Mouse (Mus musculus) activated CD4-positive, CD25-positive, alpha-beta regulatory T cell, adult 4 months (primary cell): ENCODE measurements around the gene Krtap19-4. TPM values are rescaled to one million over a fixed set of nuclear protein-coding genes. Genes with fewer than 3 reads are reported as not detected.

Experiments used
- ATAC-seq: one replicate; pipeline ENCODE4 v1.8.0; 2017
- polyA plus RNA-seq, 2 experiments: library from polyadenylated mRNA; unstranded; fragments of 100-300 nt; shearing (Covaris generic); gene quantifications; one replicate each; pipeline ENCODE4 v1.2.1; 2017

The Krtap19-4 gene
- polyA plus RNA-seq = not detected

- ATAC-seq = no peak
Measured at GRCm38 (mm10) chr16:88884989-88885388, at the start of gene Krtap19-4. Krtap19-4 (minus strand) TSS chr16:88885089.

GRCm38 (mm10) chr16:88932165-88932564 lies 47.3 kb upstream of the Krtap19-4 start, which contains the start of gene Krtap19-9b:
Krtap19-9b (minus strand) TSS chr16:88932265.
- ATAC-seq = no peak

GRCm38 (mm10) chr16:88896357-88896756 lies 11.5 kb upstream of the Krtap19-4 start, which contains the start of gene Krtap19-5:
Krtap19-5 (minus strand) TSS chr16:88896457.
- ATAC-seq = no peak

- ATAC-seq = no peak
Measured at GRCm38 (mm10) chr16:88886870-88887269, 2.0 kb upstream of the Krtap19-4 start.

- no peak for ATAC-seq
Measured at GRCm38 (mm10) chr16:88877938-88878337, 7.0 kb downstream of the Krtap19-4 start, which contains the start of gene Krtap19-3. Krtap19-3 (minus strand) TSS chr16:88878038.

- ATAC-seq = no peak
Measured at GRCm38 (mm10) chr16:88874169-88874568, 10.7 kb downstream of the Krtap19-4 start, which contains the start of gene Krtap19-2. Krtap19-2 (minus strand) TSS chr16:88874269.

- no peak for ATAC-seq
Measured at GRCm38 (mm10) chr16:88869311-88869710, 15.6 kb downstream of the Krtap19-4 start, which contains the start of gene Krtap19-1. Krtap19-1 (minus strand) TSS chr16:88869411.

GRCm38 (mm10) chr16:88864887-88865407 lies 19.9 kb downstream of the Krtap19-4 start:
- ATAC-seq = no peak

GRCm38 (mm10) chr16:88851450-88851849 lies 33.4 kb downstream of the Krtap19-4 start:
- ATAC-seq = no peak

GRCm38 (mm10) chr16:88848558-88848957 lies 36.3 kb downstream of the Krtap19-4 start:
- no peak for ATAC-seq

- ATAC-seq = no peak
Measured at GRCm38 (mm10) chr16:88847363-88847762, 37.5 kb downstream of the Krtap19-4 start.

Other genes with a start within 250 kb of the Krtap19-4 start
- gene Krtap26-1, start 237.3 kb downstream of the Krtap19-4 start, polyA plus RNA-seq = not detected
- not detected for gene Krtap27-1, start 213.4 kb downstream of the Krtap19-4 start, polyA plus RNA-seq
- gene 2310061N02Rik, start 177.1 kb downstream of the Krtap19-4 start, polyA plus RNA-seq = not detected
- gene Krtap13-1, start 156.2 kb downstream of the Krtap19-4 start, polyA plus RNA-seq = under 1 TPM in 1 of 2 experiments, not detected in 1; 0.77 TPM
- not detected for gene Krtap13, start 133.5 kb downstream of the Krtap19-4 start, polyA plus RNA-seq
- gene 2310034C09Rik, start 126.2 kb downstream of the Krtap19-4 start, polyA plus RNA-seq = not detected
- gene 2310057N15Rik, start 110.9 kb downstream of the Krtap19-4 start, polyA plus RNA-seq = not detected
- gene Gm5965, start 107.2 kb downstream of the Krtap19-4 start, polyA plus RNA-seq = not detected
- not detected for gene Gm20741, start 72.9 kb downstream of the Krtap19-4 start, polyA plus RNA-seq
- gene Krtap15, start 64.9 kb downstream of the Krtap19-4 start, polyA plus RNA-seq = not detected
- not detected for gene Krtap14, start 58.9 kb downstream of the Krtap19-4 start, polyA plus RNA-seq
- not detected for gene Krtap19-1, start 15.7 kb downstream of the Krtap19-4 start, polyA plus RNA-seq
- gene Krtap19-2, start 10.8 kb downstream of the Krtap19-4 start, polyA plus RNA-seq = not detected
- gene Krtap19-3, start 7.1 kb downstream of the Krtap19-4 start, polyA plus RNA-seq = not detected
- not detected for gene Krtap19-5, start 11.4 kb upstream of the Krtap19-4 start, polyA plus RNA-seq
- gene Krtap19-9b, start 47.2 kb upstream of the Krtap19-4 start, polyA plus RNA-seq = not detected
- not detected for gene Krtap16-3, start 77.8 kb upstream of the Krtap19-4 start, polyA plus RNA-seq
- not detected for gene Krtap22-2, start 125.7 kb upstream of the Krtap19-4 start, polyA plus RNA-seq
- not detected for gene Gm10229, start 130.2 kb upstream of the Krtap19-4 start, polyA plus RNA-seq
- not detected for gene Krtap6-1, start 146.6 kb upstream of the Krtap19-4 start, polyA plus RNA-seq
- not detected for gene Gm10228, start 156.4 kb upstream of the Krtap19-4 start, polyA plus RNA-seq
- not detected for gene Krtap6-5, start 162.8 kb upstream of the Krtap19-4 start, polyA plus RNA-seq
- gene 1110025L11Rik, start 178.9 kb upstream of the Krtap19-4 start, polyA plus RNA-seq = not detected
- not detected for gene Krtap6-3, start 198.9 kb upstream of the Krtap19-4 start, polyA plus RNA-seq